Mouse (Mus musculus) cortical plate, adult 2 months (tissue): Measurements from ENCODE around the gene Cops8.

Source experiments
- CTCF ChIP-seq: fragments of 200-500 bp; IDR thresholded peaks from 2 replicates; pipeline ENCODE4 v1.5.1; 2011; ENCODE audit warnings: mild to moderate bottlenecking, control low read depth, low read length; ENCODE audit not compliant: insufficient read depth; ENCODE audit errors: extremely low read depth
- POLR2A ChIP-seq: fragments of 200-500 bp; IDR thresholded peaks from 2 replicates; pipeline ENCODE4 v1.6.1; 2011; ENCODE audit warnings: mild to moderate bottlenecking, low read length, control low read depth; ENCODE audit not compliant: insufficient read depth; ENCODE audit errors: extremely low read depth

- TF ChIP-seq POLR2A: no peak
- TF ChIP-seq CTCF: no peak
These were observed 38.8 kb upstream of the Cops8 start for GRCm38 (mm10) chr1:90563945-90564344.
